Mouse (Mus musculus) embryo, embryonic 10.5 days (tissue): ENCODE data around the gene Gpr141.

Experiments
- DNase-seq: peaks from one replicate; pipeline ENCODE4 v3.0.0-alpha.2; 2015; ENCODE audit warnings: low spot score

The Gpr141 gene

DNA sequence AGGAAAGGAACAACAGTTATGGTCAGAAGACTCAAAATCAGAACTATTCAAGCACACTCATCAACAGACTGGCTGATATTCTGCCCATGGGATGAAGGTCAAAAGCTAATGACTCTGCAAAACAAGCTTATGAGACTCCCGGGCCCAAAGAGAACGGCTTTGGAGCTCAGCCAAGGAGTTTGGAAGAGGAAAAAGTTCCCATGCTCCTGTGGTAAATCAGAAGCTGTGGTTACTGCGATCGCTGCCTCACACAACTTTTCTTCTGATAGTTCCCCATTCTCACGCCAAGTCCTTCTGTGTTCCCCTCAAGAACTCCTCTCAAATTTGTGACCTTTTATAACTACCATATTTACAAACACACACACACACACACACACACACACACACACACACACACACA, 105.1 kb downstream of the Gpr141 start:
- DNase-seq = no peak

DNA sequence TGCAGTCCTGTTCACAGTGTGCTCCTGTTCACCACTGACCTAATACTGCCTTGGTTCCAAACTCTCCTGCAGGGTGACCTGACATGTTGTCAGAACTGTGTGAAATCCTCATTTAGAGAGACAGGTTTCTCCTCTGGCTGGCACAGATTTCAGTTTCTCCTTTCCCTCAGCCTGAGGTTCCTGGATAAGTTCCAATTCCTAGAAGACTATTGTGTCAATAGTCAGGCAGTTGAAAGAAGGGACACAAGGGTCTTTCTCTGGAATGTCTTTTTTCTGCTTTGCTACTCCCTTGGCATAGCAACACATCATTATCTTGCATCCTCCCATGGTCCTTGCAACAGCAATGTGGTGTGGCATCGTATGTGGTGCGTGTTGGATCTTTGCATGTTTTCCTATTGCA, 106.9 kb downstream of the Gpr141 start:
- DNase-seq = no peak

DNA sequence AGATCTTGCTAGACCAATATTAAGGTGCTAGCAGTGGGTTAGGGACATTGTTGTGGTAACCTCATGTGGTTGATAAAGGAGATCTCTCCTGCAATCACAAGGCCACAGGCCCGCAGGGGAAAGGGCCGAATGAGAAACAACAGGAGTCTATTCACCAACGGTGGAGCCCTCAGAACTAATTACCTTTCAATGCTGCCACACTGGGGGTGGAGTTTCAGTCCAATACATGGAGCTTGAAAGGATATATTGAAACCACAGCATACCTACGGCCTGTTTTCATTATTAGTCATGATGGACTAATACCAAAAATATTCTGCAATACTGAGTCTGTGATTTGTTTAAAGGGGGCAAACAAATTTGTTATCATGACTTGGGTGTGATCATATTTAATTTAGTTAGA, 120.3 kb downstream of the Gpr141 start:
- DNase-seq = no peak

DNA sequence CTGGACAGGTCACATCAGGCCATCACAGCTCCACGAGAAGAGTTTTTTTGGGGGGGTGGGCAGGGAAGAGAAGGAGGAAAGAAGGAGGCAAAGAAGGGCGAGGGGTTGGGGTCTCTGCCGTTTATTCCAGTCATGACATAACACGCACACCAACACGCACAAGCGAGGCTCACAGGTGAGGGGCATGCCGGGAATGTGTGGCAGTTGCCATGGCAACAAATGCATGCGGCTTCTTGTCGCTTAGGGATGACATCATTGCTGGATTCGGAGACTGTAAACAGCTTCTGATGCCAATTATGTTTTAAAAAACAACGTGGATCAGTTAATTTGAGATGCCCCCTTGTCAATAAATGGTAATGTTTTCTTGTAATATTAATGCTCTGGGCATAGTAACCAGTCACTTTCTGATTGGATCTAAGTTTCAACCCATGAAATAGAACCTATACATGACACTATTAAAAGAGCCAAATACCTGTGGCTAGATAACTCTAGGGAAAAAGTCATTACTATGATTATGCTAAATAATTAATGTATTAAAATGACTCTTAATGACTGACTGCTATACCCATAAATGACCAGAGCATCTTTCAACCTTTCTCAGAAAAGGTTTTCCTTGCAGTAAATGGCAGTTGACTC, 122.5 kb downstream of the Gpr141 start:
- DNase-seq = no peak

DNA sequence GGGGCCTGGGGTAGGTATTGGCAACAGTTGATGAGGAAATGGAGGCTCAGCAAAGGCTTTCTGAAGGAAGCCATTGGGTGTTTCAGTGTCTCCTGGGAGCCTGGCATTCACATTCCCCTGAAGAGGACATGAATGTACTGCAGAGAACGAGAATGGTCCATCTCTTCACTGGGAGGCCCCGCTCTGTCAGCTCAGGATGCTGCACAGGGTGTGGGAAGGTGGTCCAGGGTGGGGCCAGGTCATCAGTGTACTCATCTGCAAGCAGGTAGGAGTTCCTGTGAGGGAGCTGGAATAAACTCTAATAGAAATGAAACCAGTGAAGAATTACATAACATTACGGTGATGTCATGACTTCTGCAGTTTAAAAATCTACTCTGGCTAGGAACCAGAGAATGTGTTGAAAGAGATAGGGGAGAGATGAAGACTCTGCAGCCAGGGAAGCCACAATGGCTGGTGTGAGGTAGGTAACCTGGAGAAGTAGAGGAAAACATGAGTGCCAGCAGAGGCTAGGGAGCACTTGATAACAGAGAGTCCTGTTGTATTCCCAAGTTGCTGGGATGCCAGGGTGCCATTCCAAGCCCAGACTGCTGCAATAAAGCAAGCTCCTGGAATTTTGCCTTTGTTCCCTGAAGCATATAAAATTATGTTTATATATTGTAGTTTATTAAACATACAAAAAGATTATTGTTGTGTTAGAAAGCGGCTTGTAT, 123.2 kb downstream of the Gpr141 start:
- no peak for DNase-seq
